Mouse (Mus musculus) heart, embryonic 14.5 days (tissue): ENCODE measurements around the gene Ube2e3. TPM values are rescaled to one million over a fixed set of nuclear protein-coding genes. Genes with fewer than 3 reads are reported as not detected.
A peak's percentile ranks its signal among the peaks of the same experiment; 100 is the strongest.

Experiments used
- ATAC-seq: fragments of 200-750 bp; cut with Nextera tagmentation; 2 replicates; pipeline ENCODE4 v1.8.0; 2017; ENCODE audit warnings: low read depth, moderate TSS enrichment; ENCODE audit not compliant: insufficient number of reproducible peaks, insufficient read depth, low FRiP score
- H3K27ac ChIP-seq, 2 experiments: fragments of 200-500 bp in 1 of 2; fragments of 300-500 bp in 1 of 2; sonication (generic) in 1 of 2; replicated peaks in 1 of 2; 2 replicates each; pipeline ENCODE4 v1.5.1; 2012 to 2014; ENCODE audit warnings: low read depth in 2 of 2, low read length in 2 of 2, control low read depth in 1 of 2, mild to moderate bottlenecking in 1 of 2, mixed read lengths in 1 of 2; ENCODE audit not compliant: control insufficient read depth in 1 of 2, insufficient read depth in 1 of 2
- H3K27me3 ChIP-seq: fragments of 300-500 bp; sonication (generic); 2 replicates; pipeline ENCODE4 v1.6.1; 2014; ENCODE audit warnings: mild to moderate bottlenecking, low read length, control low read depth; ENCODE audit not compliant: control insufficient read depth, insufficient read depth
- H3K36me3 ChIP-seq: fragments of 300-500 bp; sonication (generic); 2 replicates; pipeline ENCODE4 v1.6.1; 2014; ENCODE audit warnings: mild to moderate bottlenecking, control low read depth, low read length, mixed read lengths; ENCODE audit not compliant: control insufficient read depth, insufficient read depth
- H3K4me1 ChIP-seq, 2 experiments: fragments of 200-500 bp in 1 of 2; fragments of 300-500 bp in 1 of 2; sonication (generic) in 1 of 2; 2 replicates each; pipeline ENCODE4 v1.6.1; 2012 to 2014; ENCODE audit warnings: low read length in 2 of 2, control low read depth in 1 of 2, mixed read lengths in 1 of 2; ENCODE audit not compliant: control insufficient read depth in 2 of 2, insufficient read depth in 2 of 2
- H3K4me2 ChIP-seq: fragments of 300-500 bp; sonication (generic); 2 replicates; pipeline ENCODE4 v1.6.1; 2014; ENCODE audit warnings: mild to moderate bottlenecking, low read length
- H3K4me3 ChIP-seq, 2 experiments: fragments of 200-500 bp in 1 of 2; fragments of 300-500 bp in 1 of 2; sonication (generic) in 1 of 2; 2 replicates each; pipeline ENCODE4 v1.5.1; 2012 to 2014; ENCODE audit warnings: low read length in 2 of 2, mild to moderate bottlenecking in 2 of 2, control low read depth in 1 of 2, low read depth in 1 of 2, moderate library complexity in 1 of 2; ENCODE audit not compliant: control insufficient read depth in 1 of 2, insufficient read depth in 1 of 2
- H3K9ac ChIP-seq: fragments of 300-500 bp; sonication (generic); 2 replicates; pipeline ENCODE4 v1.6.1; 2014; ENCODE audit warnings: mild to moderate bottlenecking, low read length
- H3K9me3 ChIP-seq: fragments of 300-500 bp; sonication (generic); 2 replicates; pipeline ENCODE4 v1.6.1; 2016; ENCODE audit warnings: low read length, control low read depth; ENCODE audit not compliant: control insufficient read depth
- WGBS: fragments of 180-500 bp; shearing (Covaris S2); extraction: QIAGEN DNeasy Blood & Tissue Kit; methylation state at CpG from one replicate; pipeline ENCODE4 v1.1.7; 2014; 5-methylcytosine and 5-hydroxymethylcytosine counted together
- polyA plus RNA-seq: library from polyadenylated mRNA; unstranded; fragments of >200 nt; fragmentation: Nextera tagmentation; extraction: Ambion mirVana; gene quantifications from 2 replicates; pipeline ENCODE4 v1.2.1, GENCODE M21; 2014

Gene Ube2e3
- polyA plus RNA-seq, result 128 and 136 TPM in 2 replicates

GRCm38 (mm10) chr2:78867726-78868510 lies at the start of gene Ube2e3:
TSS of gene Ube2e3 (plus strand) at chr2:78868124.
- Histone ChIP-seq H3K9ac (peak within 1 kb of the TSS; percentile 98), H3K4me3 (peak within 1 kb of the TSS; percentile 79 to 83), H3K36me3 (peaks cover 20% of the 10 kb centered on the region), H3K4me1 (peaks cover 2 to 23% of the 10 kb centered on the region in 2 experiments; a peak in 2 of 4 replicates), H3K27ac (peak within 1 kb of the TSS; percentile 94 to 99), H3K4me2 (peak within 1 kb of the TSS; percentile 85), H3K9me3 (no peaks in the 10 kb centered on the region), H3K27me3 (no peaks in the 10 kb centered on the region)
- no peak for ATAC-seq
- 7% methylated on average over 14 of the region's 14 CpGs for WGBS

GRCm38 (mm10) chr2:78829887-78830286 lies 38.0 kb upstream of the Ube2e3 start:
- H3K27me3 ChIP-seq, result no peaks in the 10 kb centered on the region
- H3K36me3 ChIP-seq, result no peaks in the 10 kb centered on the region
- H3K4me1 ChIP-seq, result no peaks in the 10 kb centered on the region
- ATAC-seq, result no peak
- H3K9ac ChIP-seq, result no peak overlapping the region
- H3K9me3 ChIP-seq, result no peaks in the 10 kb centered on the region
- 95% methylated on average over 3 of the region's 3 CpGs for WGBS
- H3K4me2 ChIP-seq, result no peak overlapping the region
- H3K4me3 ChIP-seq, result no peak overlapping the region
- H3K27ac ChIP-seq, result no peak overlapping the region

- H3K27ac ChIP-seq, result no peak overlapping the region
- no peak for ATAC-seq
- no peaks in the 10 kb centered on the region for H3K4me1 ChIP-seq
- H3K9me3 ChIP-seq, result no peaks in the 10 kb centered on the region
- WGBS, result 71% methylated on average over 7 of the region's 7 CpGs
- H3K4me3 ChIP-seq, result no peak overlapping the region
- H3K4me2 ChIP-seq, result no peak overlapping the region
- H3K9ac ChIP-seq, result no peak overlapping the region
- H3K27me3 ChIP-seq, result no peaks in the 10 kb centered on the region
- no peaks in the 10 kb centered on the region for H3K36me3 ChIP-seq
Observed at GRCm38 (mm10) chr2:78841494-78842224, 26.3 kb upstream of the Ube2e3 start.

DNA sequence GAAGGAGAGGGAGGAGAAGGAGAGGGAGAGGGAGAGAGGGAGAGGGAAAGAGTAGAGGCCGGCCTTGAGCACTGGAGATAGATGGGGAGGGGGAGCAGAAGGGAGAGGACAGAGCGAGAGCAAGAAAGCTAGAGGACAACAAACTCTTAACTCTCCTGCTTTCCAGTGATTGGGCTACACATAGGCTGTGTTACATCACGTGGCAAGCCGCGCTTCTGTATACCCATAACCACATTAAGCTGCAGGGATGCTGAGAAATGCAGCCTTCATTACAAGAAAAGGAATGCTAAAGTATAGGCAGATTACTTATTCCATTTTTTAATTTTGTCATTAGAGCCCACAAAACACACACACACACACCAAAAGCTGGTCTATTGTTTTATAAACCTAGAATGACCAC lies 23.6 kb upstream of the Ube2e3 start:
- 82% methylated on average over 5 of the region's 5 CpGs for WGBS
- ATAC-seq, result no peak
- H3K9me3 ChIP-seq, result no peaks in the 10 kb centered on the region
- H3K36me3 ChIP-seq, result no peaks in the 10 kb centered on the region
- H3K4me3 ChIP-seq, result no peak overlapping the region
- H3K9ac ChIP-seq, result no peak overlapping the region
- H3K27me3 ChIP-seq, result no peaks in the 10 kb centered on the region
- H3K27ac ChIP-seq, result no peak overlapping the region
- no peak overlapping the region for H3K4me2 ChIP-seq
- no peaks in the 10 kb centered on the region for H3K4me1 ChIP-seq

- no peak for ATAC-seq
- Histone ChIP-seq H3K9me3 (no peaks in the 10 kb centered on the region), H3K27ac (no peak overlapping the region), H3K4me1 (no peaks in the 10 kb centered on the region), H3K4me2 (no peak overlapping the region), H3K36me3 (no peaks in the 10 kb centered on the region), H3K9ac (no peak overlapping the region), H3K27me3 (no peaks in the 10 kb centered on the region), H3K4me3 (no peak overlapping the region)
- WGBS, result 85% methylated on average over 12 of the region's 12 CpGs
Observed at GRCm38 (mm10) chr2:78845274-78845673, 22.6 kb upstream of the Ube2e3 start.

- Histone ChIP-seq H3K9ac (no peak overlapping the region), H3K27ac (no peak overlapping the region), H3K4me1 (no peaks in the 10 kb centered on the region), H3K27me3 (no peaks in the 10 kb centered on the region), H3K9me3 (no peaks in the 10 kb centered on the region), H3K36me3 (no peaks in the 10 kb centered on the region), H3K4me2 (no peak overlapping the region), H3K4me3 (no peak overlapping the region)
- no peak for ATAC-seq
- WGBS, result 71% methylated on average over 10 of the region's 10 CpGs
Observed at GRCm38 (mm10) chr2:78845717-78846116, 22.2 kb upstream of the Ube2e3 start.

DNA sequence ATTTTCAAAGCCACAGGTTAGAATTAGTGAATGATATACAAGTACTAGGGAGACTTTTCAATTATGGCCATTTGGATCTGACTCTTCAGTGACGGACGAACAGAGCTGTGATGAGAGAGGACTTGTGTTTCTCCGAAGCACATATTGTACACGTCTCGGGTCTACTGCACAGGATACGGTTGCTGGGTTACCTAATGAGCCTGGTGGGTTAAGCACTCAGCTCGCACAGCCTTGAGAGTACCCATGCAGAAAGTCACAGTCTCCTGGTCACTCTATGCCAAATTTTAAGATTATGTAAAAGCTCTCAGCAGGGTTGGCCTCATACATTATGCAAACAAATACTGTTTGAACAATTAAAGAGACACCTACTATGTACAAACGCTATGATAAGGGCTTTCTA lies 13.6 kb upstream of the Ube2e3 start:
- Histone ChIP-seq H3K27me3 (no peaks in the 10 kb centered on the region), H3K4me1 (peaks cover 2 to 4% of the 10 kb centered on the region in 2 experiments; a peak in 1 of 4 replicates), H3K36me3 (no peaks in the 10 kb centered on the region), H3K4me2 (no peak overlapping the region), H3K4me3 (no peak overlapping the region), H3K9me3 (no peaks in the 10 kb centered on the region), H3K27ac (no peak overlapping the region), H3K9ac (no peak overlapping the region)
- ATAC-seq, result no peak
- WGBS, result 62% methylated on average over 8 of the region's 8 CpGs
